Mouse (Mus musculus): ENCODE data around the gene Anxa11. TPM values are rescaled to one million over a fixed set of nuclear protein-coding genes. Genes with fewer than 3 reads are reported as not detected.
"Not testable (repeated sequence)": the region's sequence is repeated elsewhere in the genome, so short reads cannot be mapped to it uniquely, and the experiment has no call there.

Anxa11 gene
- polyA plus RNA-seq, 1 experiment from 2014 or later, result 65.8 TPM

- H3K27me3 ChIP-seq (ENCODE audit: insufficient read depth, low read length); H3K4me2 ChIP-seq (replicated peaks; ENCODE audit: low read depth, low read length); H3K4me1 ChIP-seq (ENCODE audit: insufficient read depth, low read length); H3K36me3 ChIP-seq (ENCODE audit: insufficient read depth, low read length); ATAC-seq (ENCODE audit: low FRiP score, low TSS enrichment); H3K9me3 ChIP-seq (ENCODE audit: low read length); H3K9ac ChIP-seq (replicated peaks; ENCODE audit: low read length); H3K4me3 ChIP-seq (ENCODE audit: low read length); H3K27ac ChIP-seq (ENCODE audit: low read length): not testable (repeated sequence)
- WGBS, result no CpG with 5 or more reads among the region's 7 CpGs
Observed at GRCm38 (mm10) chr14:25876640-25877039, 34.7 kb downstream of the Anxa11 start.

DNA sequence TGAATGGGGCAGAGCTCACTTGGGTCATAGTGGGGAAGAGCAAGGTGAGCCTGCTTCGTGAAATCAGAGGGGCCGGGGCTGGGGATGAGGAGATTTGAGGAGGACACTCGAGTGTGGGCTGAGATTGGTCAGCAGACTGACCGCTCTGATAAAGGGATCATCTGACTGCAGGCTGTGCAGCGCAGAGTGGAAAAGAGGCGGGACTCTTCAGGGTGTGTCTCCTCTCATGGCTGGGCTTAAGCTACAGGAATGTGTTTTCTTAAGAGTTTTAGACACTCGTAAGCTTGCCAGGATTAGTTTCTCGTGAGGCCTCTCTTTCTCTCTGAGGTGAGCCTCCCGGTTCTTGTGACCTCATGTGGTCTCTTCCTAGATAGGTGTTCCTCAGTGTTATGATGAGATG, 39.8 kb downstream of the Anxa11 start:
- H3K4me2 ChIP-seq (replicated peaks; ENCODE audit: low read depth, low read length); H3K27me3 ChIP-seq (ENCODE audit: insufficient read depth, low read length); H3K27ac ChIP-seq (ENCODE audit: low read length); H3K36me3 ChIP-seq (ENCODE audit: insufficient read depth, low read length); H3K9ac ChIP-seq (replicated peaks; ENCODE audit: low read length); H3K4me3 ChIP-seq (ENCODE audit: low read length); ATAC-seq (ENCODE audit: low FRiP score, low TSS enrichment); H3K9me3 ChIP-seq (ENCODE audit: low read length); H3K4me1 ChIP-seq (ENCODE audit: insufficient read depth, low read length): not testable (repeated sequence)
- no CpG with 5 or more reads among the region's 9 CpGs for WGBS

- ATAC-seq (ENCODE audit: low FRiP score, low TSS enrichment), result not testable (repeated sequence)
Observed at GRCm38 (mm10) chr14:25885886-25886285, 43.9 kb downstream of the Anxa11 start.

GRCm38 (mm10) chr14:25894566-25894965, 52.6 kb downstream of the Anxa11 start:
- no CpG with 5 or more reads among the region's 3 CpGs for WGBS
- not testable (repeated sequence) for H3K27me3 ChIP-seq (ENCODE audit: insufficient read depth, low read length); H3K36me3 ChIP-seq (ENCODE audit: insufficient read depth, low read length); H3K9ac ChIP-seq (replicated peaks; ENCODE audit: low read length); ATAC-seq (ENCODE audit: low FRiP score, low TSS enrichment); H3K9me3 ChIP-seq (ENCODE audit: low read length); H3K27ac ChIP-seq (ENCODE audit: low read length); H3K4me3 ChIP-seq (ENCODE audit: low read length); H3K4me1 ChIP-seq (ENCODE audit: insufficient read depth, low read length); H3K4me2 ChIP-seq (replicated peaks; ENCODE audit: low read depth, low read length)

More at GRCm38 (mm10) chr14:25885886-25886285, 43.9 kb downstream of the Anxa11 start:
- H3K36me3 ChIP-seq (ENCODE audit: insufficient read depth, low read length); H3K27me3 ChIP-seq (ENCODE audit: insufficient read depth, low read length); H3K27ac ChIP-seq (ENCODE audit: low read length); H3K9ac ChIP-seq (replicated peaks; ENCODE audit: low read length); H3K4me3 ChIP-seq (ENCODE audit: low read length); H3K9me3 ChIP-seq (ENCODE audit: low read length); H3K4me1 ChIP-seq (ENCODE audit: insufficient read depth, low read length); H3K4me2 ChIP-seq (replicated peaks; ENCODE audit: low read depth, low read length): not testable (repeated sequence)
- WGBS, result no CpG with 5 or more reads among the region's 12 CpGs

GRCm38 (mm10) chr14:25895686-25896085, 53.7 kb downstream of the Anxa11 start:
- not testable (repeated sequence) for H3K9me3 ChIP-seq (ENCODE audit: low read length); H3K4me1 ChIP-seq (ENCODE audit: insufficient read depth, low read length); H3K27ac ChIP-seq (ENCODE audit: low read length); H3K27me3 ChIP-seq (ENCODE audit: insufficient read depth, low read length); ATAC-seq (ENCODE audit: low FRiP score, low TSS enrichment); H3K4me2 ChIP-seq (replicated peaks; ENCODE audit: low read depth, low read length); H3K4me3 ChIP-seq (ENCODE audit: low read length); H3K9ac ChIP-seq (replicated peaks; ENCODE audit: low read length); H3K36me3 ChIP-seq (ENCODE audit: insufficient read depth, low read length)
- WGBS, result no CpG with 5 or more reads among the region's 7 CpGs

DNA sequence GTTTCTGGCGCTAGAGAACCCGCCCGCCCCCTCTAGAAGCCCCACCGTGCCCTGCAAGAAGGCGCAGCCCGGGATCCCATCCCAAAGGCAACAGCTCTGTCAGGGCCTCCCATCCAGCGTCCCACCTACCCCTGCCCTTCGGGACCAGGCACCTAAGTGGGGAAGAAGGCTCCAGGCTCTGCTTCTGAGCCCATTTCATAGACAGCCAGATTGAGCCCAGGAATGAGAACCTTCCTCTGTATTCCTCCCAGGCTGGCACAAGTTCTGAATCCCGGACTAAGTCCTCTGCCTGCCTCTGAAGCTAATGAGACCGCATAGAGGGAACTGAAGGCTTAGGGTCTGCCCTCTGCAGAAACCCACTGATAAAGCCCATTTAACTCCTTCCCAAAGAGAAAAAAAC, 61.0 kb downstream of the Anxa11 start, which contains the start of gene Plac9a:
TSS of gene Plac9a (minus strand) at position 101 of the 400 bp plus-strand sequence.
- not testable (repeated sequence) for H3K9ac ChIP-seq (replicated peaks; ENCODE audit: low read length); H3K36me3 ChIP-seq (ENCODE audit: insufficient read depth, low read length); H3K4me2 ChIP-seq (replicated peaks; ENCODE audit: low read depth, low read length); ATAC-seq (ENCODE audit: low FRiP score, low TSS enrichment); H3K4me1 ChIP-seq (ENCODE audit: insufficient read depth, low read length); H3K4me3 ChIP-seq (ENCODE audit: low read length); H3K9me3 ChIP-seq (ENCODE audit: low read length); H3K27me3 ChIP-seq (ENCODE audit: insufficient read depth, low read length); H3K27ac ChIP-seq (ENCODE audit: low read length)
- WGBS, result no CpG with 5 or more reads among the region's 10 CpGs

- not testable (repeated sequence) for H3K27me3 ChIP-seq (ENCODE audit: insufficient read depth, low read length); H3K9ac ChIP-seq (replicated peaks; ENCODE audit: low read length); ATAC-seq (ENCODE audit: low FRiP score, low TSS enrichment); H3K9me3 ChIP-seq (ENCODE audit: low read length); H3K36me3 ChIP-seq (ENCODE audit: insufficient read depth, low read length); H3K4me3 ChIP-seq (ENCODE audit: low read length); H3K4me2 ChIP-seq (replicated peaks; ENCODE audit: low read depth, low read length); H3K27ac ChIP-seq (ENCODE audit: low read length); H3K4me1 ChIP-seq (ENCODE audit: insufficient read depth, low read length)
- no CpG with 5 or more reads among the region's 5 CpGs for WGBS
Observed at GRCm38 (mm10) chr14:25905243-25905642, 63.3 kb downstream of the Anxa11 start.

DNA sequence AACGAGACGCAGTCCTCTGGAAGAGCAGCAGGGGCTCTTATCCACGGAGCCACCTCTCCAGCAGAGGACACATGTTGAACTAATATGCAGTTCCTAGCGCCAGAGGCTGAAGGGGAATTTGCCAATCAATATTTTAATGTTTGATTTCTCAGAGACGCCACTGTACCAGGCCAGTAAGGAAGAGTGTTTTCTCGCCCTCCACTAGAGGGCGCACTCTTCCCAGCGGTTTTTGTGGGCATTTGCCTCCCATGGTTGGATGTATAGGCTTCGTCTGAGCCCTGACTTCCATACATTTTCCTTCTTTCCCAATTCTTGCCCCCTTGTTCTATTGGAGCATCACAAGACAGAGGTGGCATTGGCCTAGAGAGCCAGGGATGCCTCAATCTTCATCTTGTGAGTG, 65.3 kb downstream of the Anxa11 start:
- not testable (repeated sequence) for H3K9ac ChIP-seq (replicated peaks; ENCODE audit: low read length); H3K4me1 ChIP-seq (ENCODE audit: insufficient read depth, low read length); ATAC-seq (ENCODE audit: low FRiP score, low TSS enrichment); H3K36me3 ChIP-seq (ENCODE audit: insufficient read depth, low read length); H3K4me2 ChIP-seq (replicated peaks; ENCODE audit: low read depth, low read length); H3K27ac ChIP-seq (ENCODE audit: low read length); H3K4me3 ChIP-seq (ENCODE audit: low read length); H3K9me3 ChIP-seq (ENCODE audit: low read length); H3K27me3 ChIP-seq (ENCODE audit: insufficient read depth, low read length)
- no CpG with 5 or more reads among the region's 9 CpGs for WGBS

DNA sequence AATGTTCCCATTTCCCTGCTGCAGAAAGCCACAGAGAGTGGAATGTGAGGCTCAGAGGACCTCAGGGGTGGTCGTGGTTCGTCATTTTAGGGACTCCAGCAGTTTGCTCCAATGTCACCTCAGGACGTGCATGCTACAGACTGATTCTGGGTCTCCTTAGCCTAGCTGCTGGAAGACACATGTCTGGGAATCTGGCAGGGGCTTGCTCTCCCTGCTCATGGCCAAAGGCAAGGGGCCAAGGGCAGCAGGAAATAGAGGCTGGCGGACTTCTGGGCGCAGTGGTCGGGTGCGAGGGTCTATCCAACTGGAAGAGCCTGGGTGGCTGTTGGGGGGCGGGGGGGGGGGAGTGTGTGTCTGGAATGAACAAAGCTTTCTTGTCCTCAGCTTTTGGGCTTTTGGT, 67.0 kb downstream of the Anxa11 start:
- H3K4me3 ChIP-seq (ENCODE audit: low read length); H3K27me3 ChIP-seq (ENCODE audit: insufficient read depth, low read length); H3K36me3 ChIP-seq (ENCODE audit: insufficient read depth, low read length); H3K9ac ChIP-seq (replicated peaks; ENCODE audit: low read length); H3K4me1 ChIP-seq (ENCODE audit: insufficient read depth, low read length); ATAC-seq (ENCODE audit: low FRiP score, low TSS enrichment); H3K27ac ChIP-seq (ENCODE audit: low read length); H3K9me3 ChIP-seq (ENCODE audit: low read length); H3K4me2 ChIP-seq (replicated peaks; ENCODE audit: low read depth, low read length): not testable (repeated sequence)
- WGBS, result no CpG with 5 or more reads among the region's 8 CpGs

DNA sequence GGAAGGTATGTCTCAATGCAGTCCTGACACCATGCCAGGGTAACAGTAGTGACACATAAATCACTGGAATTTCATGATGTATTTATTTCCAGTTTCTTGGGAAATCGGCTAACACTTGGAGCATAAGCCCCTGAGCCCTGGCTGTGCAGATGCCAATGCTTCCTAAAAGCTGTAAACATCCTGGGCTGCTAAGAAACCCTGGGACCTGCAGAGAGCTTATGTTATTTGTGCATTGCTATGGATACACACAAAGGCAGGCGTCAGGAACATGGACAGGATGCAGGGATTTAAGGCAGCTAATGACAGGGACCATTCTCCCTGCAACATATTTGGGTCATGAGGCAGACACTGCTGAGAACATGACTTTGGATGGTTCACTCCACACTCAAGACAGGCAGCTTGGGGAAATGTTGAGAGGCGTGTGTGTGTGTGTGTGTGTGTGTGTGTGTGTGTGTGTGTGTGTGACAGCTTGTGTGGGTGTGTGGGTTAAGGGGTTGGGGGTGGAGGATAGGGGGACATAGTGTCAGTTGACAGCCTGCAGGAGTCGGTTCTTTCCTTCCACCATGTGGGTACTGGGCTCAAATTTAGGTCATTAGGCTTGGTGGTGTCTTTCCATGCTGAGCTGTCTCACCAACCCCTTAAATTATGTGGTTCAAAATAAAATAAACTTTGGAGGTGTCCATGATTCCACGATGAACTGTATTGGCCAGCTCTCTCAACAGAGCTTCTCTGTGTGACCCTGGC, 76.6 kb downstream of the Anxa11 start:
- not testable (repeated sequence) for H3K4me2 ChIP-seq (replicated peaks; ENCODE audit: low read depth, low read length); H3K4me1 ChIP-seq (ENCODE audit: insufficient read depth, low read length); H3K4me3 ChIP-seq (ENCODE audit: low read length); H3K27me3 ChIP-seq (ENCODE audit: insufficient read depth, low read length); H3K36me3 ChIP-seq (ENCODE audit: insufficient read depth, low read length); H3K9ac ChIP-seq (replicated peaks; ENCODE audit: low read length); H3K27ac ChIP-seq (ENCODE audit: low read length); H3K9me3 ChIP-seq (ENCODE audit: low read length); ATAC-seq (ENCODE audit: low FRiP score, low TSS enrichment)
- WGBS, result no CpG with 5 or more reads among the region's 5 CpGs
